Mouse (Mus musculus) neural tube, embryonic 11.5 days (tissue): Measurements from ENCODE around the gene Erlin1. TPM values are rescaled to one million over a fixed set of nuclear protein-coding genes. Genes with fewer than 3 reads are reported as not detected.

Source experiments
- ATAC-seq: fragments of 200-750 bp; cut with Nextera tagmentation; 2 replicates; pipeline ENCODE4 v1.8.0; 2017; ENCODE audit warnings: moderate number of reproducible peaks, mild to moderate bottlenecking, moderate TSS enrichment, moderate library complexity; ENCODE audit not compliant: insufficient read depth, low FRiP score, low TSS enrichment
- DNase-seq: peaks from one replicate; pipeline ENCODE4 v3.0.0-alpha.2; 2015; ENCODE audit warnings: low spot score
- H3K27ac ChIP-seq: fragments of 300-500 bp; sonication (generic); 2 replicates; pipeline ENCODE4 v1.5.1; 2014; ENCODE audit warnings: low read depth, mild to moderate bottlenecking, low read length
- H3K27me3 ChIP-seq: fragments of 300-500 bp; sonication (generic); 2 replicates; pipeline ENCODE4 v1.6.1; 2014; ENCODE audit warnings: mild to moderate bottlenecking, low read length, mixed read lengths; ENCODE audit not compliant: control insufficient read depth, insufficient read depth
- H3K36me3 ChIP-seq: fragments of 300-500 bp; sonication (generic); 2 replicates; pipeline ENCODE4 v1.6.1; 2014; ENCODE audit warnings: mild to moderate bottlenecking, low read length, moderate library complexity, mixed read lengths; ENCODE audit not compliant: control insufficient read depth, insufficient read depth
- H3K4me1 ChIP-seq: fragments of 300-500 bp; sonication (generic); 2 replicates; pipeline ENCODE4 v1.6.1; 2014; ENCODE audit warnings: low read length, mixed read lengths; ENCODE audit not compliant: control insufficient read depth, insufficient read depth
- H3K4me2 ChIP-seq: fragments of 300-500 bp; sonication (generic); 2 replicates; pipeline ENCODE4 v1.6.1; 2014; ENCODE audit warnings: low read depth, mild to moderate bottlenecking, moderate library complexity
- H3K4me3 ChIP-seq: fragments of 300-500 bp; sonication (generic); 2 replicates; pipeline ENCODE4 v1.5.1; 2014; ENCODE audit warnings: low read depth, low read length
- H3K9ac ChIP-seq: fragments of 300-500 bp; sonication (generic); 2 replicates; pipeline ENCODE4 v1.6.1; 2014; ENCODE audit warnings: mild to moderate bottlenecking, low read length
- H3K9me3 ChIP-seq: fragments of 300-500 bp; sonication (generic); 2 replicates; pipeline ENCODE4 v1.6.1; 2016; ENCODE audit warnings: low read length; ENCODE audit not compliant: control insufficient read depth
- WGBS: fragments of 180-500 bp; shearing (Covaris S2); extraction: QIAGEN DNeasy Blood & Tissue Kit; methylation state at CpG from one replicate; pipeline ENCODE4 v1.1.7; 2014; 5-methylcytosine and 5-hydroxymethylcytosine counted together
- polyA plus RNA-seq: library from polyadenylated mRNA; unstranded; fragments of >200 nt; fragmentation: Nextera tagmentation; extraction: Ambion mirVana; gene quantifications from 2 replicates; pipeline ENCODE4 v1.2.1, GENCODE M21; 2014

The Erlin1 gene
- polyA plus RNA-seq, 1 experiment from 2014 or later: 19.1 TPM

GRCm38 (mm10) chr19:44045847-44046246 is 23.7 kb downstream of the Erlin1 start:
- Histone ChIP-seq H3K4me2 (no peak overlapping the region), H3K36me3 (no peaks in the 10 kb centered on the region), H3K27me3 (no peaks in the 10 kb centered on the region), H3K4me3 (no peak overlapping the region), H3K4me1 (no peaks in the 10 kb centered on the region), H3K27ac (no peak overlapping the region), H3K9ac (no peak overlapping the region), H3K9me3 (no peaks in the 10 kb centered on the region)
- WGBS: 91% methylated on average over 3 of the region's 3 CpGs
- no peak for ATAC-seq
- DNase-seq: no peak

GRCm38 (mm10) chr19:44042121-44042520 is 27.5 kb downstream of the Erlin1 start:
- no peak for ATAC-seq
- no peak overlapping the region for H3K27ac ChIP-seq
- no peaks in the 10 kb centered on the region for H3K36me3 ChIP-seq

DNA sequence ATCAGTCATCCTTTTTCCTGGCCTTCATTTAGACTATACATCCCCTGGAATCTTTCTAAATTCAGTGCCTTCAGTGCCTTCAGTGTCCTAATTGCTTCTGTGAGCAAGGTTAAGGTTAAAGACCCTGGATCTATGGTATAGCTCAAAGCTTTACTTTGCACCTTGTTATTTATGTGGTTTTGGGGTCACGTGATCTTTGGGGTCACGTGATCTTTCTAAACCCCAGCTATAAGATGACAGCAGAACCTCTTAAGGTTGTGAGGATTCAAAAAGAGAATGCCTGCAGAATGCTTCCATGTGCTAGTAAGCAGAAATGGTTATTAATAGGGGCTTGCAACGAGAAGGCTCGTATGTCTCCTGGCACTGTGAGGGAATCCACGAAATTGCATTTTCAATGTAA is 36.2 kb downstream of the Erlin1 start:
- no peak for ATAC-seq
- WGBS: 87% methylated on average over 5 of the region's 5 CpGs

More at GRCm38 (mm10) chr19:44042121-44042520, 27.5 kb downstream of the Erlin1 start:
- H3K27me3 ChIP-seq: no peaks in the 10 kb centered on the region
- WGBS: 84% methylated on average over 5 of the region's 5 CpGs
- no peak overlapping the region for H3K4me2 ChIP-seq
- no peak overlapping the region for H3K4me3 ChIP-seq
- no peak overlapping the region for H3K9ac ChIP-seq
- H3K9me3 ChIP-seq: no peaks in the 10 kb centered on the region
- no peaks in the 10 kb centered on the region for H3K4me1 ChIP-seq
- DNase-seq: no peak

DNA sequence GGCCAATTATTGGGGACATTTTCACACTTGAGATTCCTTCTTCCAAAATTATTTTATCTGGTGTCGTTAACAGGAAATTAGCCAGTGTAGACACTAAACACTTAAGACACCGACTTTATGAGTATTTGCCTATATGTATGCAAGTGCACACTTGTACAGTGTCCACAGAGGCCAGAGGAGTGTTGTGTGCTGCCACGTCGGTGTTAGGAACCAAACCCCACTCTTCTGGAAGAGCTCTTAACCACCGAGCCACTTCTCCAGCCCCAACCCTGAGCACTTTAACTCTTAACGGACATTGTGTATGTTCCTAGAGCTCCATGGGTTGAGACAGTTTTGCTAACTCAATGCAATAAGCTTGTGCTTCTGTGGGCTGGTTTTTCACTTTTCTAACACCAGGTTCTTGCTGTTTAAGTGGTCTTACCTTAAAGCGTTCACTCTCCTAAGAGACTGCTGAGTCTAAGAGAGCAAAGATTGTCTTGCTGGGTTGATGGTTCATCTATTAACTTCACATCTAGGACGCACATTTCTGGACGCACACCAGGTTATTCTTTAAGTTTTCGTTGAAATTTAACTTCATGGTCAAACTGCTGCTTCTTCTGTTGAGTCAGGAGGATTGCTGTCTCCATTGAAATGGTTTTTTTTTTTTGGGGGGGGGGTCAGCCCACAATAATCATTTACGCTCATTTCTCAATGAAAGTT is 37.4 kb downstream of the Erlin1 start:
- ATAC-seq (no peak), DNase-seq (no peak)
- H3K36me3 ChIP-seq: no peaks in the 10 kb centered on the region
- no peaks in the 10 kb centered on the region for H3K27me3 ChIP-seq
- no peak overlapping the region for H3K9ac ChIP-seq
- H3K4me3 ChIP-seq: no peak overlapping the region
- H3K4me1 ChIP-seq: no peaks in the 10 kb centered on the region
- no peaks in the 10 kb centered on the region for H3K9me3 ChIP-seq
- H3K4me2 ChIP-seq: no peak overlapping the region
- 92% methylated on average over 11 of the region's 11 CpGs for WGBS
- no peak overlapping the region for H3K27ac ChIP-seq

More for the DNA sequence above, 36.2 kb downstream of the Erlin1 start:
- Histone ChIP-seq H3K4me2 (no peak overlapping the region), H3K27ac (no peak overlapping the region), H3K9me3 (no peaks in the 10 kb centered on the region), H3K27me3 (no peaks in the 10 kb centered on the region), H3K36me3 (no peaks in the 10 kb centered on the region), H3K4me3 (no peak overlapping the region), H3K9ac (no peak overlapping the region), H3K4me1 (no peaks in the 10 kb centered on the region)
- DNase-seq: no peak

- no peak overlapping the region for H3K4me3 ChIP-seq
- H3K4me2 ChIP-seq: no peak overlapping the region
- H3K27me3 ChIP-seq: no peaks in the 10 kb centered on the region
- DNase-seq (no peak), ATAC-seq (no peak)
- H3K9ac ChIP-seq: no peak overlapping the region
- no peaks in the 10 kb centered on the region for H3K4me1 ChIP-seq
- no peaks in the 10 kb centered on the region for H3K36me3 ChIP-seq
- no peaks in the 10 kb centered on the region for H3K9me3 ChIP-seq
- H3K27ac ChIP-seq: no peak overlapping the region
- 92% methylated on average over 5 of the region's 5 CpGs for WGBS
Measured at GRCm38 (mm10) chr19:44030024-44030423, 39.6 kb downstream of the Erlin1 start.

- H3K27me3 ChIP-seq: no peaks in the 10 kb centered on the region
- DNase-seq (no peak), ATAC-seq (no peak)
- no peak within 1 kb of the TSS for H3K27ac ChIP-seq
- no peak within 1 kb of the TSS for H3K4me2 ChIP-seq
- no peak within 1 kb of the TSS for H3K9ac ChIP-seq
- WGBS: 80% methylated on average over 8 of the region's 8 CpGs
- H3K36me3 ChIP-seq: no peaks in the 10 kb centered on the region
- H3K4me1 ChIP-seq: no peaks in the 10 kb centered on the region
- H3K4me3 ChIP-seq: no peak within 1 kb of the TSS
- H3K9me3 ChIP-seq: no peaks in the 10 kb centered on the region
Measured at GRCm38 (mm10) chr19:44028972-44029371, 40.6 kb downstream of the Erlin1 start, which contains the start of gene Cyp2c23. TSS of gene Cyp2c23 (minus strand) at chr19:44029208.

DNA sequence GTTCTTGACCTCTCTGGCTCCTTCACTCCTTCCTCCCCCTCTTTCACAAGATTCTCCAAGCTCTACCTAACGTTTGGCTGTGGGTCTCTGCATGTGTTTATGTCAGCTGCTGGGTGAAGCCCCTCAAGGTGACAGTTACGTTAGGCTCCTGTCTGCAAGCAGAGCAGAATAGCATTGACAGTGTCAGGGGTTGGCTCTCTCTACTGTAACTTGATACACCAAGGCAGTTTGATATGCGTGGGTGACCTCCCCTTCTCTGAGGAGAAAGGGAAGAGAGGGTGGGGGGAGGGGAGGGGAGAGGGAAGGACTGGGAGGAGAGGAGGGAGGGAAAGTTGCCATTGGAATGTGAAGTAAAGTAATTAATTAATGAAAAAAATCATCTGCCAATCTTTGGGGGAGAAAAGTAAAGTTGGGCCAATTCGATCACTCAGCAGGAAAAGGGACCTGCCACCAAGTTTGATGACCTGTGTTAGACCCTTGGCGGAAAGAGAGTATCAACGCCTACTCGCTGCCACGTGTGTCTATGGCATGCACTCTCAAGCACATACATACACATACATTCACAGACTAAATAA is 42.5 kb downstream of the Erlin1 start:
- no peaks in the 10 kb centered on the region for H3K36me3 ChIP-seq
- no peaks in the 10 kb centered on the region for H3K27me3 ChIP-seq
- DNase-seq (no peak), ATAC-seq (no peak)
- no peak overlapping the region for H3K4me3 ChIP-seq
- H3K27ac ChIP-seq: no peak overlapping the region
- 65% methylated on average over 8 of the region's 8 CpGs for WGBS
- H3K4me1 ChIP-seq: no peaks in the 10 kb centered on the region
- no peak overlapping the region for H3K4me2 ChIP-seq
- H3K9ac ChIP-seq: no peak overlapping the region
- H3K9me3 ChIP-seq: no peaks in the 10 kb centered on the region

DNA sequence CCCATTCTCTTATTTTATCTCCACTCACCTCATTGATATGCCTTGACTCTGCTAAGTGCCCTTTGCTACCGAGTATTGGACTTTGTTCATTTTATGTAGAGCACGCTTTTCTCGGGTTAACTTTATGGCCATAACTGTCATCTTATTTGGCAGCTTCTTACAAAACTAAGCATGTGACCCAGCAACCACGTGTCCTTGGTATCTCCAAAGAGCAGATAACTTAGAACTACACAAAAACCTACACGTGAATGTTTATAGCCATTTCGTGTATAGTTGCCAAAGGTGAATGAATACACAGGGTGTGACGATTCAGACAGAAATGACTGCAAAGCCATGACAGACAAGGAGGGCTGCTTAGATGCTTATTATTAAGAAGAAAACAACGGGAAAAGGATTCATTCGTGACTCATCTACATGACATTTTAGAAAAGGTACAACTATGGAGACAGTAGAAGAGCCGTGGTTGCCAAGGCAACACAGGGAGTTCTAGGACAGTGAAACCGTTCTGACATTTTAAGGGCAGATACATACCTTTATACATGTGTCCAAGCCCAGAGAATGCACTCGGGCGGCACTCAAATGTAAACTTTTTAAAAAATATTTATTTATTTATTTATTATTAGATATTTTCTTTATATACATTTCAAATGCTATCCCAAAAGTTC is 44.5 kb downstream of the Erlin1 start:
- no peaks in the 10 kb centered on the region for H3K9me3 ChIP-seq
- 90% methylated on average over 13 of the region's 13 CpGs for WGBS
- no peaks in the 10 kb centered on the region for H3K4me1 ChIP-seq

GRCm38 (mm10) chr19:44023066-44023465 is 46.5 kb downstream of the Erlin1 start:
- Histone ChIP-seq H3K27ac (no peak overlapping the region), H3K27me3 (no peaks in the 10 kb centered on the region), H3K9me3 (no peaks in the 10 kb centered on the region), H3K4me3 (no peak overlapping the region), H3K9ac (no peak overlapping the region), H3K4me1 (no peaks in the 10 kb centered on the region), H3K4me2 (no peak overlapping the region), H3K36me3 (no peaks in the 10 kb centered on the region)
- no peak for ATAC-seq
- 73% methylated on average over 5 of the region's 5 CpGs for WGBS
- DNase-seq: no peak

More for the DNA sequence above, 44.5 kb downstream of the Erlin1 start:
- no peak overlapping the region for H3K9ac ChIP-seq
- H3K4me3 ChIP-seq: no peak overlapping the region
- ATAC-seq (no peak), DNase-seq (no peak)
- H3K27me3 ChIP-seq: no peaks in the 10 kb centered on the region
- H3K27ac ChIP-seq: no peak overlapping the region
- no peaks in the 10 kb centered on the region for H3K36me3 ChIP-seq
- no peak overlapping the region for H3K4me2 ChIP-seq
